Mouse (Mus musculus): ENCODE results near the gene Ola1.

Gene Ola1

DNA sequence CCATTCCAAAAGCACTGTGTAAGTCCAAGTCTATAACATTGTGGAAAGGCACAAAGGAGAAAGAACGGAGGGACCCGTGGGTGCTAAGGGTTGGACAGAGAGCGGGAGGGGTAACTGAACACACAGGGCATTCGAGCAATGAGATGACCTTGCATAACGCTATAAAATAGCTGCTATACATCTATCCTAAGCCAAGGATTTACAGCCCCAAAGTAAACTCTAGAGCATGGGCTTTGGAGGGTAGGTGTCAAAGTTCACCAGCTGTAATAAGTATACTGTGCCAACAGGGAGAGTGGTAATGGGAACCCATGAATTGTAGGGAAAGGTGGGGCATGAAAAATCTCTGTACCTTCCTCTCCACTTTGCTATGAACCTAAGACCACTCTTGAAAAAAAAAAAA, at the start of gene Ola1:
Gene Ola1 (minus strand): TSS at position 12 of the 400 bp plus-strand sequence.
- in situ Hi-C loops (cut with MseI, MboI): no loop called here

DNA sequence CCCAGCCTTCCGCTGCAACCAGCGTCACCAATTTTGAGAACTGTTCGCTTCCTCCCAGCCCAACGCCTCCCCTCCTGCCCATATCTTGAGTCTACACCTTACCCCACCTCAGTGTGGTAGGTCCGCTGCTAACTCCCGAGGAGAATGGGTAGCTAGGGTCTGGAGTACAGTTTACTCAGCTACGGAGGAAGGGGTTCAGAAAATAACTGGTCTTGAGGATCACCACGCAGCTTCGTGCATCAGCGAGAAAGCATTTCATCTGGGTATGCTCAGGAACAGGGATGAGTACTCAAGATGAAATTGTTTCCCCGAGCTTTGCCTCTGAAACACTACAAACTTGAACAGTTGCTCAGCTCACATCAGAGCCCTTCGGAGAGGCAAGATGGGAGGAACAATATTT, 49.6 kb upstream of the Ola1 start:
- in situ Hi-C loops (cut with MseI, MboI): loop anchor here in 1 of 2 experiments (10.0 kb wide), 1 partner anchor 103 kb away; no protein-coding TSS in a partner anchor

DNA sequence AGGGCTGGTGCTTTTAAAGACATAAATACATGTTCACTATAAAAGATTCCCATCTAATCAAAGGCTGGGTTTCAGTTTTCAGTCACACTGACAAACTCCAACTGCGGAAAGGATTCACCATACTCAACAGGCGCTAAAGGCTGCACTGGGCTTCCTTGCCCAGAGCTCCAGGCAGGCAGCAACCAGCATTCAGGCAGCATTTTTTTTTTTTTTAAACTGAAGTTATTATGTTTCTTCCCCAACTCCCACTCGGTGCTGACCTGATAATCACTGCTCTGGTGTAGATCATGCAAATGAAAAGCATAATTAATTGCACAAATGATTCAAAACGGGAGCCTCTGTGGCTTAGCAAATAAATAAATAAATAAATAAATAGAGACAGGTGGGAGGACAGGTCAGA, 49.1 kb upstream of the Ola1 start:
- in situ Hi-C loops (cut with MseI, MboI): loop anchor here in 1 of 2 experiments (10.0 kb wide), 1 partner anchor 103 kb away; no protein-coding TSS in a partner anchor

DNA sequence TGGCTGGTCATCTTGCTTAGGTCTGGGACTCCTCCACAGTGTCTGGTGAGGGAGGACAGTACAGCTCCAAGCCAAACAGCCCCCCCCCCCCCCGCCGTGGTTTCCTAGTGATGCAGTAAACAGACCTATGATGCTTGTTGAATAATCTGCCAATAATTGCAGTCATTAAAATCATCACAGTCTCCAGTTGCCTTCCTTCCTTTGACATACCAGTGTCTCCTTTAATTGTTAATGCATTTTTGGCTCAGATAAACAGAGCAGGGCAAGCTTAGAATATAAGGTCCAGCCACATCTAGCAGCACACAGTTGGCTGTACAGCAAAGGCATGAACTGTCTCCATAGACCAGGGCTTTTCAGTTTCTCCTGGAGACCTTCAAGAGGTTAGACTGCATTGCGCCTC, 48.5 kb upstream of the Ola1 start:
- in situ Hi-C loops (cut with MseI, MboI): loop anchor here in 1 of 2 experiments (10.0 kb wide), 1 partner anchor 102 kb away; no protein-coding TSS in a partner anchor

DNA sequence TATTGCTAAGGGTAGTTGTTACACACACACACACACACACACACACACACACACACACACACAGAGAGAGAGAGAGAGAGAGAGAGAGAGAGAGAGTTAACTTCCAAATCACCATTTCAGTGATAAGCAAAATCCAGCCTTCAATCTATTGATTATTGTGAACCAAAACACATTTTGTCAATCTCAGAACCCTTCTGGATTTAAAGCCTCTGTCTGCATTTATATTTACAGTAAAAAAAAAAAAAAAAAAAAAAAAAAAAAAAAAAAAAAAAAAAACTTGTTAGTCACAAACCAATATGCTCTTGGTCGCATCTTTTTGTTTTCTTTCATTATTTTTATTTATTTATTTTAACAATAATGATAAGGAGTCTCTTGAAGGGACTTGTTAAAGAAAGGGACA, 47.9 kb upstream of the Ola1 start:
- in situ Hi-C loops (cut with MseI, MboI): loop anchor here in 1 of 2 experiments (10.0 kb wide), 1 partner anchor 102 kb away; no protein-coding TSS in a partner anchor

DNA sequence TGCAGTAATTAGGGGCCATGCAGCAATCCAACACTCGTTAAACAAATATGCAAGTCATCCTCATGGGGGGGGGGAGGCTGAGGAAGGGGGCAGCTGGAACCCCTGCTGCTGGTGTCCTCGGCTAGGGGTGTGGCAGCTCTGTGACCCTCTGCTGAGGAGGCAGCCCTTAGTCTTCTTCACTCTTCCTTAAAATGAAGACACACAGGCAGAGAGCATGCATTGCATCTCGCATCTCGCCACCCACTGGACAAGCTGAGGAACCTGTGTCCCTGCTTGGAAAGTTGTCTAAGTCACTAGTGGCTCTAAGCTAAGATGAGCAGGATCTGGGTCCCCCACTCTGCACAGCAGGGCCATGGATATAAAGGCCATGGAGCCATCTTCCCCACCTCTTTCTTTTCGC, 47.3 kb upstream of the Ola1 start:
- in situ Hi-C loops (cut with MseI, MboI): loop anchor here in 1 of 2 experiments (10.0 kb wide), 1 partner anchor 101 kb away; no protein-coding TSS in a partner anchor

DNA sequence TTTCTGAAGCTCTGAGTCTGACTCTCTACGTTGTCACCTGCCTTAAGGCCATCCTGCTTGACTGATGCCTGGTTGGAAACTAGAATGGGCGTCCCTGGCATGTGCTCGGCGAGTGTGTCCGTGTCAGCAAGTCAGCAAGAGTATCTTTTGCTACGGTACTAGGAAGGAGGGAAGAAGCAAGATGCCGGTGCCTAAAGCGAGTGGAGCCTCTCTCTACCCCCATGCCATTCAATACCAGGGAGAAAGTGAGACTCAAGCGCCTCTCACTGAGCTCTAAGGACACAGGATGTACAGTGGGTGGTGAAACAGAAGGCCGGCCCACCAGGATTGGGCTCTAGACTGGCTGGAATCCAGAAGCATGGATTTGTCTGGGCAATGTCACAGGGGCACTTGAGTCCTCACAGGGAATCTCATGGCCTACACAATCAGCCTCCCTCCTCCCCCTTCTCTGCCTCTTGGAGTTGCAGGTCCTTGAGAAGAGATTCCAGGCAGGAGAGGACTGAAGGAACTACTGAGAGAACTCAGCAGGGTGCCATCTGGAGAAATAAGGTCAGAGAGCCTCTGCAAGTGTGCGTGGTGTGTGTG, 46.0 kb upstream of the Ola1 start:
- in situ Hi-C loops (cut with MseI, MboI): loop anchor here in 1 of 2 experiments (10.0 kb wide), 1 partner anchor 100 kb away; no protein-coding TSS in a partner anchor

DNA sequence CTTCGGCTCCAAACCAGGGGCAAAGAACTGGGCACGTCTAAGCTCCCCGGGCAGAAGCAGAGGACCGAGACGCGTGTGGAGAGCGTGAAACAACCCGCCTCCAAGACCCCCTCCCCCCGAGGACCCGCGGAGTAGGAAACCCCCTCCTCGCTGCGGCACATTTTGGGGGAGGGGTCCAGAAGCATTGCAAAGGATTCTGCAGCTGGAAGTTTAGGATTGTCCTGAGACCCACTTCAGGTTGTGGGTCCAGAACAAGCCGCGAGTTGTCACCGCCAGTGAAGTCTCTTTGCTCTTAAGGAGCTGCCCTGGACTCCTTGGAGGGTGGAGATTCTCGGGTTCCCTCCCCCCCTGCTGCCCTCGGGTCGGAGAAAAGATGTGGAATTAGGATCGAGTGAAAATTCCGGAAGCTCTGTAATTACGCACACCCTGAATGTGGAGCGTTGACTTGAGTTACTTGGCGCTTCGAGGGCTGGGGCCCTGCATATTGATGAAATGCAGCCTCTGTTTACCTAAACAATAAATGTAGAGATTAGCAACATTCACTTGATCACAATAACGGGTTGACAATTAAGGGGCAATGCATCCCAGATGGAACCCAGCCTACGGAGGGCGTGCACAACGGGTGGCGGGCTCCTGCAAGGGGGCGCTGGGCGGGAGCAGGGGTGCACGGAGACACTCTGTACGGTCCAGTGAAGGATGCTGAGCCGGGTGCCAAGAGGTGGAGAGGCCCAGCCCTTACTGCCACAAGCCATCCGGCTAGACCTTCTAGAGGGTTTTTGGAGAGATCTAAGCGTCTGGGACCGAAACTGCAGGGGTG, 45.3 kb upstream of the Ola1 start:
- in situ Hi-C loops (cut with MseI, MboI): loop anchor here in 1 of 2 experiments (10.0 kb wide), 1 partner anchor 99 kb away; no protein-coding TSS in a partner anchor

DNA sequence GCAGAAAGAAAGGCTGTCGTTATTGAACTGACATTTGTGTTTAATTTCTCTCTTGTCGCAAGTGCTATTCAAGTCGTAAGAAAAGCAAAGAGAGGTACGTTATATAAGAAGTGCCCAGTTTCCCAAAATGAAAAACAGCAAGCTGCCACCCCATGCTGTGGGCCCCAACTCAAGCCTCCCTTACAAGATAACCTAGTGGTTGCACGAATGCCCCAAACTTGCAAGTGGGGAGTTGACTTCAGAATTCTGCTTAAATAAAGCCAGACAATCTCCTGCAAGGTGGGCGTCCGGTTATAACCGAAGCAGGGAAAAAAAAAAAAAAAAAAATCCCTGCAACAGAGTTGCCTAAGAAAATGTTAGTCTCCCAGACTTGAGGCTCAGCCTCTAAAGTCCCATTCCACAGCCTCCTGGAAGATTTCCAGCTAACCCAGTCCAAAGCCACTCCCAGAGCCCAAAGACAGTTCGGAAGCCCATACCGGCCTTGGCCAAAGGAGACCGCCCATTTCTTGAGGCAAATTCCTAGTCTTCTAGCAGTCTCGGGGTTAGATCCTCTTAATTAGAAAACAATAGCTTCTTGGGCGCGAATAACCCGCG, 44.5 kb upstream of the Ola1 start:
- in situ Hi-C loops (cut with MseI, MboI): loop anchor here in 1 of 2 experiments (10.0 kb wide), 1 partner anchor 98 kb away; no protein-coding TSS in a partner anchor

DNA sequence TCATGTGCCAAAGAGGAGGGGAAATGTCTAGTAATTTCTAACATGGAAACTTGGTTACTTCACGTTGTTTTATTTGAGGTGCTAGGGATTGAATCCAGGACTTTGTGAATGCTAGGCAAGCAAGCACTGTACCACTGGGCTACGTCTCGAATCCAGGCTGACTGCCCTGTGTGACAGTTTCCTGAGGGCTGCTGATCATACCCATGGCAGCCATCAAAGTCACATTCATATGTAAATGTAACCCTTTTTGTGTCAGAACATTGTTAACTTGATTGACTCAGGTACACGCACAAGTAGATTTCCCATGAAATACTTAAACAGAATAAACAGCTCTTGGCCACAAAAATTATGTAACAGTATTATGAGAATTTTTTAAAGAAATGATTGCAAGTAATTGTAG, 30.0 kb upstream of the Ola1 start:
- in situ Hi-C loops (cut with MseI, MboI): no loop called here

DNA sequence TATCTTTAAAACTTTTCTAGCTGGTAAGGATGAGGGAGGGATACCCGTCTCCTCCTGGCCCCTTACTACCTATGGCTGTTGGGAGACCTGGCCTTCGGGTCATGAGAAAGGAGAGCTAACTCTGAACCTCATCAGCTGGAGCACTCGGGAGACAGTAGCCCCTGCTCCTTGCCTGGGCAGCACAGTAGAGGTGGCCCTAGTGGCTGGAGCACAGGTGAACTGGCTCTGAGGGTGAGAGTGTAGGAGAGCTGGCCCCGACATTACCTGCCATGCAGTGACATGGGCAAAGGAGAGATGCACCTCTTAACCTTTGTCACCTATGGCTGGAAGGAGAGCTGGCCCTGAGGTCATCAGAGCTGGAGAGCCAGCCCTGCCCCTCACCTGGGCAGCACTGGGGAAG, 22.6 kb upstream of the Ola1 start:
- in situ Hi-C loops (cut with MseI, MboI): no loop called here

DNA sequence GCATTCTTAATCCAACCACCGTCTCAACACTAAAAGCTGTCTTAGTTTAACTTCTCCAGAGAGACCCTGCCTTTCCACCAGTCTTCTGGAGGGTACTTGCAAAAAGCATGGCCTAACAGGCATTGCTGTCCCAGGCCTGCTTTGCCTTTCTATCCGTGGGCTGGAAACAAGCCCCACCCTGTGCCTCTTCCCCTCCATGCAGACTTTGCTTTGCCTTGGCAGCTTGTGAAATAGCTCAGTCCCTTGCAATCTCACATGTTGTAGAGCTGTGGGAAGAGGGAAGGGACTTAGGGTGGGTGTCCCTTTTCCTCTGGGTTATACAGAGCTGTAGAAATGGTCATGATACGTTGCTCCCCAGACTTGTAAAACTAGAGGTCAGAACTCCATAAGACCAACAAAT, 12.4 kb upstream of the Ola1 start:
- in situ Hi-C loops (cut with MseI, MboI): no loop called here

DNA sequence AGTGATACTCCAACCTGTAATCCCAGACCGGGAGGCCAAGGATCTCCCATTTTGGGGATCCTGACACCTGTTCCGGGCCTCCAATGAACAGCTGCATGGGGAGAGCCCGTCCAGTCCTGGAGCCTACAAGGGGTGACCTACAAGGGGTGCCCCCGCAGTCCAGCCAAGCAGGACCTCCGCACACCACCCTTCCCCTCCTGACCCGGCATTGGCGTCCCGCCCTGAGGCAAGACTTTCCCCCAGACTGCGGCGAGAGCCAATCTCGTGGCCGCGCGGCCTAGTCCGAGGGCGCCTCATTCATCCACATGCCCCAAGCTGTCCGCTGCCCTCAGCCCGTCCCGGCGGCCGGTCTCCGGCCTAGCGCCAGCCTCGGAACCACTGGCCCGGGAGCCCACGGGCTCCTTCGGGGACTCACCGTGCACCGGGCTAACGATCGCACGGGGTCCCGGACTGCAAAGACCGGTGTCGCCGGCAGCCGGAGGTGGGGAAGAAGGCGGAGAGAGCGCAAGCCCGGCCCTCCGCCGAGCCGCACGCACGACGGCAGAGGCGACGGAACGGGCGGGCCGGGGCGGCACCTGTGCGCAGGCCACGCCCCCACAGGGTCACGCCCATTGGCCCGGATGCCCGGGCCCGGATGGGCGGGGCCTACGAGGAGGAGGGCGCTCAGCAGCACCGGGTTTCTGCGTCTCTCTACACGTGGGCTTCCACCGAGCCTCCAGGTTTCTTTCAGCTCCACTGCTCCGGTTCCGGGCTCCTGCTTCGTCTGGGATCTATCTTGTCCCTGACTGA, 4.7 kb downstream of the Ola1 start:
- in situ Hi-C loops (cut with MseI, MboI): no loop called here

DNA sequence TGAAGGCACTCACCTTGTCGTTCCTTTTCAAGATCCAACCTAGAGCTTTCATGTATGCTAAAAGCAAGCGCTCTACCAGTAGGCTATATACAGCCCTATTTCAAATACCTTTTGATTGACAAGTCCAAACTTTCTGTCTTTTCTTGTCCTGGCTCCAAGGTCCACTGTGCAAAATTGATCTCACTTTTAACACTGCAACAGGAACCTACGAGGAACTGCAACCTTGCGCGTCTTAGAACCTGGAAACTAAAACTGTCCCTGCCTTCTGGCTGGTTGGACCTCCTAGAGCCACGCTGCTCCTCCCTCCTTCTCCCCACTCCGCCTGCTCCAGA, 5.2 kb downstream of the Ola1 start:
- in situ Hi-C loops (cut with MseI, MboI): no loop called here

DNA sequence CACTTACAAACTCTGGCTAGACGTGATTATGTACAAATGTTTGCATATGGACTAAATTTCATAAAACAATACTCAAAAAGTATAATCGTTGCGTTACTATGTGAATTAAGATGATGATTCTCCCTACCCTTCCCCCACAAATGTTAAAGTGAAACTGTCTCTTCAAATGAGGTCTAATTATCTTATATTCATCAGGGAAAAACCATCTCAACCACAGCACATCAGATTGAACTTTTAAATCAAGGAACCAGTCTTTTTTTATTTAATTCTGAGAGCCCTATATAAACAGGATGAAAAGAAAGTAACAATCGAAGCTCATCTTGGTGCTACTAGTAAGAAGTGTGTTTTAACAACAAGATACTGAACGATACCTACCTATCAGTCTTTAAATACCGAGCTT, 14.4 kb downstream of the Ola1 start:
- in situ Hi-C loops (cut with MseI, MboI): no loop called here

DNA sequence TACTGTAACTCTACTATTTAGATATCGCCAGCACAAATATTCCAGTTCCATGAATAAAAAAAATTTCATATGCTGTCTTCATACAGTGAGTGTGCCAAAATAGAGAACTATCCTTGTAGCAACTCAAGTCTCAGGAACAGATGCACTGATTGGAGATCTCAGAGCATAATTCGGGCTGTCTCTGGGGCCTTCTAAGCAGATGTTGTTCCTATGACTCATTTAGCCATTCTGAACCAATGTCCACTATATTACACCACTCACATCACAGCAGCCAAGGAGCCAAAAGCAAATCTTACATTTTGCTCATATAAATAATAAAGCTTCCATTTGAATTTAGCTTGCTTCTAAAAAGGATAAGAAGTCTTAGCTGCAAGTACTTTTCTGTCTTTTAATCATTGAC, 30.2 kb downstream of the Ola1 start:
- in situ Hi-C loops (cut with MseI, MboI): no loop called here

DNA sequence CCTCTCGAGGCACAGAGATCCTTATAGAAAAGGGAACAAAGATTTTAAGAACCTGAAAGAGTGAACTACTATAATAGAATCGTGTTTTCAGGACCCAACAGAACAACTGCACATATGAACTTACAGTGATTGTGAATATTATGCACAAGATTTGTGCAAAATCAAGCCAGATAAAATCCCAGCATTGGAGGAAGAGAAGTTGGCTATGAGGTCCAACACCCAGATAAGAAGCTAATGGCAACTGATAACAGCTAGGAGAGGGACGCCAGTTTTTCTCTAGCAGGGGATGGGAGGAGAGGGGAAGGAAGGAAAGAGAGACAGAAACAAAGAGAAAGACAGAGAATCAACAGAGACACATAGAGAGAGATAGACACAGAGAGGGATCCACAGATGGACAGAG, 33.5 kb downstream of the Ola1 start:
- in situ Hi-C loops (cut with MseI, MboI): no loop called here

DNA sequence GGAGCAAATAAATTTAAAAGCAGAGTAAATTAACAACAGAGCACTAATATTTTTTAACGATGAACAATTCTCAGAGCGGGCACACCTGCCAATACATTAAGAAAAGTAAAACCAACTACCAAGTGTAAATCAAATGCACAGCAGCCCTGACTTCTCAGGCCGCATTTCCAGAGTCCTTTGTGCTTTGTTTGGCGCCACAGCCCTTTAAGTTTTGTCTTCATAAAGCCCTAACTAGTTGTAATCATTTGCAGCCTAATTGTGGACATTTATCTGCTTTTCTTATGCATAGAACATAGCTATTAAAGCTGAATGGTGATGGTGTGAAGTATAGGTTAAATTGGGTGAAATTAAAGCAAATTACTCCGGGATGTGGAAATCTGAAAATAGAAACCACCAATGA, 49.2 kb downstream of the Ola1 start:
- in situ Hi-C loops (cut with MseI, MboI): loop anchor here (10.0 kb wide), 2 partner anchors 95 to 105 kb away; partner anchors contain the start of gene Sp9 (in 1 of the 2)

DNA sequence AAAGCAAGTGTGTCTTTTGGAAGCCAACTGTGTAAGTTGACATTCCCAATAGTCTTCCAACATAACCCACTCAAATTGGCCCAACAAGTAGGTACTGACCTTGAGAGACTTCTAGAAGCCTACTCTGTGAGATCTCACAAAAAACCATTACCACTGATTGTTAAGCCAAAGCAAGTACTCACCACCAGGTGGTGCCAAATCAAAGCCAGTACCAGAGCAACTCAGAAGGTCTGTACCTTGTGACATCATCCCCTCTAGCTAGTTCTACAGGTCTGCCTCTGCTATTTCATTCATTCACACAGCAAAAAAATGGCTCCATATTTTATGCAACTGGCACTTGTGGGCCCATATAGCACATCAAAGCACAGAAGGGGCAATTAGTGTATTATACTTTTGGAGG, 51.6 kb downstream of the Ola1 start:
- in situ Hi-C loops (cut with MseI, MboI): loop anchor here (10.0 kb wide), 2 partner anchors 98 to 108 kb away; partner anchors contain the start of gene Sp9 (in 1 of the 2)

DNA sequence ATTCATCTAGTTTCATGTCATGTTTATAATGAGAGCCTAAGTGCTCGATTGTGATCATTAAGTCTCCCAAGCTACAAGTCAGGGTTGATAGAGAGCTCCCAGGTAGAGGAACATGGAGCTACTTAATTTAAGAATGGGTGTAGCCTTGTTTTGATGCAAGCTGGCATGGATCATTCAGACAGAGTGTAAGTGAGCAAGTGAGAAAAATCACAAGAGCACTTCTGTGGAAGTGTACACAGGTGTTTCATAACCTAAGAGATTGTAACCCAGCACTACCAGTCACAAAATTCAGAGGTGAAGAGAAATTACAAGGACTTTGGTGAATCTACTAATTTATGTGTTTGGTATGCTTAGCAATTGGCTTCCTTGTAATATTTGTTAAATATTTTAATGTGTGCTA, 54.1 kb downstream of the Ola1 start:
- in situ Hi-C loops (cut with MseI, MboI): loop anchor here (10.0 kb wide), 2 partner anchors 100 to 110 kb away; partner anchors contain the start of gene Sp9 (in 1 of the 2)

DNA sequence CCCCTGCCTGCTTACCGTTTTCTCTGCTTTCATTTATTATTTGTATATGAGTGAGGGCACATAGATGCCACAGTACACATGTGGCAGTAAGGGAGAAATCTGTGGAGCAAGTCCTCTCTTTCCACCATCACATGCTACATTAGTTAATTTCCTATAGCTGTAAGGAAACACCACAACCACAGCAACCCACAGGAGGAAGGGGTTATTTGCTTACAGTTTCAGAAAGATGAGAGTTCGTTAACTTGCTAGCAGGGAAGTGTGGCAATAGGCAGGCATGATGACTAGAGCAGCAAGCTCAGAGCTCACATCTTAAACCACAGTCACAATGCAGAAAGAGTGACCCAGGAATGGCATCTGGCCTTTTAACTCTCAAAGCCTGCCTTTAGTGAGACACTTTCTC, 58.0 kb downstream of the Ola1 start:
- in situ Hi-C loops (cut with MseI, MboI): loop anchor here (10.0 kb wide), 2 partner anchors 104 to 114 kb away; partner anchors contain the start of gene Sp9 (in 1 of the 2)

All from mouse trophoblast stem cell (cell line).